In genomic region chr3:101295931-101296820, GRCm38 (mm10) we compare ENCODE assay signal across 15 mouse cellular contexts. TPM values are rescaled to one million over a fixed set of nuclear protein-coding genes. Genes with fewer than 3 reads are reported as not detected.
DNase-seq lines count a peak whose midpoint lies in the region; ATAC-seq and TF ChIP-seq lines count a peak whose summit lies in the region.
"Had no signal": no experiment of that assay in that cellular context is flagged by ENCODE, and none has a peak within 500 bp of the region (broad histone marks: within the 10 kb centered on the region; RNA-seq: fewer than 3 reads in every experiment).

No protein-coding gene starts in this region.

- H3K4me3 ChIP-seq in forebrain, embryonic 13.5 days: no peak overlapping the region
- no peak overlapping the region for H3K4me3 ChIP-seq in forebrain, embryonic 14.5 days (ENCODE audit: low read depth, low read length)
- no peak overlapping the region for H3K4me3 ChIP-seq in myocyte
- no peak overlapping the region for H3K4me3 ChIP-seq in forebrain, embryonic 15.5 days
- H3K4me3 ChIP-seq: embryonic facial prominence, embryonic 10.5 days; heart, embryonic 15.5 days; limb, embryonic 15.5 days; neural tube, embryonic 13.5 days had no signal

- WGBS in forebrain, embryonic 13.5 days: 58% methylated on average over 15 of the region's 15 CpGs
- WGBS in forebrain, embryonic 14.5 days: 63% methylated on average over 15 of the region's 15 CpGs
- 68% methylated on average over 15 of the region's 15 CpGs for whole genome bisulfite sequencing in forebrain, embryonic 15.5 days

- no peaks in the 10 kb centered on the region for H3K79me2 ChIP-seq in myocyte (ENCODE audit: control insufficient read depth, insufficient read depth)

- no peaks in the 10 kb centered on the region; the same call in 1 of the 2 replicates for H3K9me3 ChIP-seq in forebrain, embryonic 13.5 days (replicated peaks)
- H3K9me3 ChIP-seq in forebrain, embryonic 14.5 days (replicated peaks; ENCODE audit: control insufficient read depth, low read length): no peaks in the 10 kb centered on the region
- no peaks in the 10 kb centered on the region for H3K9me3 ChIP-seq in forebrain, embryonic 15.5 days
- H3K9me3 ChIP-seq: embryonic facial prominence, embryonic 10.5 days; heart, embryonic 15.5 days; limb, embryonic 15.5 days; neural tube, embryonic 13.5 days had no signal

- no peak for TF ChIP-seq POLR2A in myocyte (IDR thresholded peaks at IDR 0.05; ENCODE audit: insufficient read length, low read depth)

- H3K9ac ChIP-seq in forebrain, embryonic 13.5 days: 0 out of 2 replicates have a peak overlapping the region, but pooled peaks have one; percentile 6
- no peak overlapping the region for H3K9ac ChIP-seq in forebrain, embryonic 14.5 days (ENCODE audit: low read length)
- no peak overlapping the region for H3K9ac ChIP-seq in forebrain, embryonic 15.5 days (replicated peaks)
- H3K9ac ChIP-seq: heart, embryonic 15.5 days; limb, embryonic 15.5 days; liver, postnatal 0 days; neural tube, embryonic 13.5 days had no signal

- ATAC-seq in forebrain, embryonic 13.5 days: no peak
- no peak for ATAC-seq in forebrain, embryonic 14.5 days
- ATAC-seq in CD4-positive, CD25-positive, alpha-beta regulatory T cell, adult 4 months: peak; percentile 13
- no peak for ATAC-seq in forebrain, embryonic 15.5 days (replicated peaks)

- no peak overlapping the region for H3ac ChIP-seq in myocyte (ENCODE audit: control insufficient read depth, insufficient read length)

- H3K4me2 ChIP-seq in forebrain, embryonic 13.5 days: no peak overlapping the region
- H3K4me2 ChIP-seq in forebrain, embryonic 14.5 days (ENCODE audit: low read length): no peak overlapping the region
- H3K4me2 ChIP-seq in myocyte (ENCODE audit: low read depth): peak overlapping the region; percentile 67
- H3K4me2 ChIP-seq in forebrain, embryonic 15.5 days (replicated peaks): no peak overlapping the region
- H3K4me2 ChIP-seq: limb, embryonic 15.5 days; neural tube, embryonic 13.5 days had no signal

- DNase-seq in forebrain, embryonic 14.5 days (ENCODE audit: low spot score): no peak
- peak; percentile 71 for DNase-seq in thymus, postnatal 25 days
- no peak for DNase-seq in frontal cortex, postnatal 25 days (ENCODE audit: low spot score in 2 of 2)
- DNase-seq in yolk sac, embryonic 10.5 days (ENCODE audit: low spot score): no peak

- H3K27me3 ChIP-seq in forebrain, embryonic 13.5 days: peaks cover 13% of the 10 kb centered on the region
- H3K27me3 ChIP-seq in forebrain, embryonic 14.5 days (replicated peaks; ENCODE audit: control insufficient read depth, insufficient read depth, low read length): no peaks in the 10 kb centered on the region
- no peaks in the 10 kb centered on the region for H3K27me3 ChIP-seq in myocyte (ENCODE audit: control insufficient read depth, insufficient read depth, insufficient read length)
- H3K27me3 ChIP-seq in forebrain, embryonic 15.5 days: 0 out of 2 replicates have a peak, but pooled peaks cover under 1% of the 10 kb centered on the region
- H3K27me3 ChIP-seq: limb, embryonic 15.5 days; neural tube, embryonic 13.5 days had no signal

- H3K4me1 ChIP-seq in forebrain, embryonic 13.5 days: peaks cover 16% of the 10 kb centered on the region
- peaks cover 11% of the 10 kb centered on the region; the same call in 1 of the 2 replicates for H3K4me1 ChIP-seq in forebrain, embryonic 14.5 days (ENCODE audit: control insufficient read depth, insufficient read depth, low read length)
- peaks cover 25% of the 10 kb centered on the region for H3K4me1 ChIP-seq in forebrain, embryonic 15.5 days

- no peak overlapping the region for H3K27ac ChIP-seq in forebrain, embryonic 13.5 days
- H3K27ac ChIP-seq in forebrain, embryonic 14.5 days (ENCODE audit: low read depth, low read length): no peak overlapping the region
- H3K27ac ChIP-seq in forebrain, embryonic 15.5 days (replicated peaks): no peak overlapping the region
- H3K27ac ChIP-seq: embryonic facial prominence, embryonic 10.5 days; limb, embryonic 15.5 days; neural tube, embryonic 13.5 days; stomach, postnatal 0 days had no signal

- H3K36me3 ChIP-seq in forebrain, embryonic 13.5 days (ENCODE audit: poor library complexity, severe bottlenecking): no peaks in the 10 kb centered on the region
- no peaks in the 10 kb centered on the region for H3K36me3 ChIP-seq in forebrain, embryonic 14.5 days (ENCODE audit: control insufficient read depth, insufficient read depth, low read length)
- no peaks in the 10 kb centered on the region for H3K36me3 ChIP-seq in myocyte (ENCODE audit: control insufficient read depth, insufficient read depth)
- H3K36me3 ChIP-seq in forebrain, embryonic 15.5 days: no peaks in the 10 kb centered on the region
- H3K36me3 ChIP-seq: embryonic facial prominence, embryonic 10.5 days; heart, embryonic 15.5 days; limb, embryonic 15.5 days; neural tube, embryonic 13.5 days had no signal

TF ChIP-seq in myocyte, 11 proteins besides CTCF, POLR2A, EP300 and RAD21:
- no peak for TF ChIP-seq USF1 (IDR thresholded peaks at IDR 0.05; ENCODE audit: low read depth)
- TF ChIP-seq MAX (IDR thresholded peaks at IDR 0.05; ENCODE audit: low read depth): no peak
- no peak for TF ChIP-seq SRF (IDR thresholded peaks at IDR 0.05; ENCODE audit: control insufficient read depth, insufficient read length, low read depth)
- no peak for TF ChIP-seq CEBPB (IDR thresholded peaks at IDR 0.05; ENCODE audit: insufficient read depth, poor library complexity, severe bottlenecking)

RNA-seq across cellular contexts. Expression of gene Cd2, which starts 8.4 kb away (rescaled TPM):
- not detected in 2 replicates for polyA plus RNA-seq in forebrain, embryonic 13.5 days (2015; fragmentation: Nextera tagmentation; extraction: Ambion mirVana)
- polyA plus RNA-seq in forebrain, embryonic 14.5 days (2014; fragmentation: Nextera tagmentation; extraction: Ambion mirVana): 0.30 and 0.45 TPM in 2 replicates
- polyA plus RNA-seq in CD4-positive, CD25-positive, alpha-beta regulatory T cell, adult 4 months (2017; shearing (Covaris generic)): 1,000 to 10,000 TPM; 1,558 to 1,756 TPM
- not detected for polyA plus RNA-seq in myocyte (2012; fragmentation: generic; extraction: Trizol)
- 0.15 and 0.32 TPM in 2 replicates for polyA plus RNA-seq in forebrain, embryonic 15.5 days (2015; fragmentation: Nextera tagmentation; extraction: Ambion mirVana)
- polyA plus RNA-seq: embryonic facial prominence, embryonic 10.5 days; forebrain, embryonic 11.5 days; limb, embryonic 15.5 days; stomach, postnatal 0 days had no signal

Comparison
In these comparisons a context has a peak if more than half of its experiments do, and no peak if none do; other contexts are left out.
1. RNA of gene Cd2, which starts 8.4 kb away (polyA plus RNA-seq): 1,558 to 1,756 TPM in CD4-positive, CD25-positive, alpha-beta regulatory T cell, adult 4 months; 0.30 to 0.45 TPM in forebrain, embryonic 14.5 days, 0.15 to 0.32 TPM in forebrain, embryonic 15.5 days, not detected in forebrain, embryonic 13.5 days and not detected in myocyte (single experiment); every median in the first group is over 1,000 times any median in the second.